Mouse (Mus musculus) E14TG2a.4 (cell line): Measurements from ENCODE around the gene Gm42420.

Experiments used
- CTCF ChIP-seq: conservative IDR thresholded peaks from 2 replicates; pipeline ENCODE4 v1.5.1; 2014; ENCODE audit warnings: low read length
- NANOG ChIP-seq: IDR thresholded peaks from 2 replicates; pipeline ENCODE4 v1.6.1; 2014; ENCODE audit warnings: borderline replicate concordance, low read length, mixed read lengths
- POU5F1 ChIP-seq: IDR thresholded peaks from 2 replicates; pipeline ENCODE4 v1.6.1; 2014; ENCODE audit warnings: low read length, borderline replicate concordance

DNA sequence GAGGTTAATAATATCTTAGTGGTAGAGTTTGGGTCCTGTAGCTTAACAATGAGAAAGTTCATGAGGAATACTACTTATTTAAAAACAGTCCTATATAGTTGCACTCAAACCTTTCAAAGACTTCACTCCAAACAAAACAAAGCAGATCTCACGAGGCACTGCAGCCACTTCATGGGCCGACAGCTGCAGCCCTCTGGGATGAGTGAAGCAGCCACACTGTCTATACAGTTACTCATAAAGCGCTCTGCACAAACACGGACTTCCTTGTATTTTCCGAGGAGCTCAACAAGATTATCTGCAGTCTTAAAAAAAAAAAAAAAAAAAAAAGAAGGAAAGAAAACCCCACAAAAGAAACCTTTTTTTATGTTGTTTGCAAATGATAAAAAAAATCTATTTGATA is 21.8 kb downstream of the Gm42420 start:
- TF ChIP-seq CTCF (no peak), POU5F1 (no peak), NANOG (no peak)
